Mouse (Mus musculus) small intestine, adult 2 months (tissue): ENCODE results near the gene 9930111J21Rik2.
"Not testable (repeated sequence)": the region's sequence is repeated elsewhere in the genome, so short reads cannot be mapped to it uniquely, and the experiment has no call there.

Source experiments
- CTCF ChIP-seq: fragments of 200-500 bp; IDR thresholded peaks from 2 replicates; pipeline ENCODE4 v1.5.1; 2012; ENCODE audit warnings: low read depth, mild to moderate bottlenecking, control low read depth, inconsistent platforms, low read length, moderate library complexity, mixed read lengths; ENCODE audit not compliant: insufficient replicate concordance, insufficient read length; ENCODE audit errors: extremely low read depth
- POLR2A ChIP-seq: fragments of 200-500 bp; IDR thresholded peaks from 2 replicates; pipeline ENCODE4 v1.6.1; 2012; ENCODE audit warnings: low read depth, mild to moderate bottlenecking, control low read depth, inconsistent platforms, low read length, moderate library complexity

- not testable (repeated sequence) for TF ChIP-seq POLR2A, CTCF
Measured at GRCm38 (mm10) chr11:48979251-48979650, 71.8 kb downstream of the 9930111J21Rik2 start, which contains the start of gene 9930111J21Rik1.
